Mouse (Mus musculus) heart, adult 2 months (tissue): ENCODE measurements around the gene Flywch2. TPM values are rescaled to one million over a fixed set of nuclear protein-coding genes. Genes with fewer than 3 reads are reported as not detected.

Source experiments
- DNase-seq, 2 experiments: peaks; one replicate each; pipeline ENCODE4 v3.0.0; 2021
- H3K27ac ChIP-seq: fragments of 200-600 bp; 2 replicates; pipeline ENCODE4 v1.8.1; 2022
- H3K27me3 ChIP-seq: fragments of 200-500 bp; 2 replicates; pipeline ENCODE4 v1.6.1; 2012; ENCODE audit warnings: mild to moderate bottlenecking, low read length, inconsistent platforms, mixed read lengths; ENCODE audit not compliant: control insufficient read depth, insufficient read depth
- H3K36me3 ChIP-seq: fragments of 200-500 bp; 2 replicates; pipeline ENCODE4 v1.6.1; 2012; ENCODE audit warnings: low read length, inconsistent platforms; ENCODE audit not compliant: control insufficient read depth, insufficient read depth
- H3K4me1 ChIP-seq: fragments of 200-500 bp; 2 replicates; pipeline ENCODE4 v1.6.1; 2011; ENCODE audit warnings: low read length; ENCODE audit not compliant: control insufficient read depth, insufficient read depth
- H3K4me3 ChIP-seq: fragments of 200-600 bp; 2 replicates; pipeline ENCODE4 v1.8.1; 2022
- H3K79me2 ChIP-seq: fragments of 200-500 bp; replicated peaks from 2 replicates; pipeline ENCODE4 v1.6.1; 2012; ENCODE audit warnings: mild to moderate bottlenecking, inconsistent platforms, low read length, moderate library complexity, mixed read lengths; ENCODE audit not compliant: control insufficient read depth, insufficient read depth
- H3K9ac ChIP-seq: fragments of 200-500 bp; 2 replicates; pipeline ENCODE4 v1.6.1; 2012; ENCODE audit warnings: low read depth, mild to moderate bottlenecking, control low read depth, inconsistent platforms, low read length, mixed read lengths
- CTCF ChIP-seq: fragments of 200-600 bp; IDR thresholded peaks from 2 replicates; pipeline ENCODE4 v1.8.1; 2022; ENCODE audit warnings: antibody characterized with exemption, mild to moderate bottlenecking, moderate library complexity
- EP300 ChIP-seq: fragments of 200-500 bp; IDR thresholded peaks from 2 replicates; pipeline ENCODE4 v1.6.1; 2011; ENCODE audit warnings: low read depth, low read length, control low read depth; ENCODE audit not compliant: insufficient read depth
- POLR2A ChIP-seq: fragments of 200-500 bp; IDR thresholded peaks from 2 replicates; pipeline ENCODE4 v1.6.1; 2011; ENCODE audit warnings: mild to moderate bottlenecking, low read depth, low read length, control low read depth; ENCODE audit not compliant: insufficient read depth
- WGBS: fragments of 180-500 bp; shearing (Covaris S2); methylation state at CpG from one replicate; pipeline ENCODE4 v1.1.7; 2018; 5-methylcytosine and 5-hydroxymethylcytosine counted together
- intact Hi-C: fragments of 180-260 bp; cut with DNase I; formaldehyde crosslinking; loops from one replicate; pipeline ENCODE4 v1.15.1; 2025
- polyA plus RNA-seq: library from polyadenylated mRNA; depleted of rRNA; stranded (reverse); fragments of >200 nt; gene quantifications from 2 replicates; pipeline ENCODE4 v1.2.3, GENCODE M21; 2012
- total RNA-seq, 2 experiments: library from RNA; stranded (reverse); gene quantifications; 2 replicates each; pipeline ENCODE4 v1.2.3; 2021

The Flywch2 gene
- total and polyA plus RNA-seq, 3 experiments: 0.27 to 1.5 (median 0.50) TPM

GRCm38 (mm10) chr17:23788973-23789372 is 3.1 kb upstream of the Flywch2 start:
- intact Hi-C loops: loop anchor here (5.0 kb wide), 1 partner anchor 42 kb away; the partner anchor contains the start of gene Kremen2
- Histone ChIP-seq H3K4me3 (no peak overlapping the region), H3K36me3 (no peaks in the 10 kb centered on the region), H3K9ac (no peak overlapping the region), H3K4me1 (peaks cover 6% of the 10 kb centered on the region), H3K79me2 (no peaks in the 10 kb centered on the region), H3K27ac (no peak overlapping the region), H3K27me3 (no peaks in the 10 kb centered on the region)
- WGBS: 94% methylated on average over 4 of the region's 4 CpGs
- no peak for DNase-seq
- TF ChIP-seq EP300 (no peak), POLR2A (no peak), CTCF (no peak)

- no peaks in the 10 kb centered on the region for H3K27me3 ChIP-seq
- DNase-seq: no peak
- 14% methylated on average over 13 of the region's 13 CpGs for WGBS
Measured at GRCm38 (mm10) chr17:23786510-23786931, 640 bp upstream of the Flywch2 start.

GRCm38 (mm10) chr17:23783352-23783751 is 2.5 kb downstream of the Flywch2 start:
- no peaks in the 10 kb centered on the region for H3K79me2 ChIP-seq
- no peaks in the 10 kb centered on the region; the same call in 1 of the 2 replicates for H3K4me1 ChIP-seq
- H3K9ac ChIP-seq: no peak overlapping the region
- H3K27me3 ChIP-seq: no peaks in the 10 kb centered on the region
- intact Hi-C loops: no loop called here
- no peak overlapping the region for H3K4me3 ChIP-seq
- DNase-seq: no peak
- H3K27ac ChIP-seq: no peak overlapping the region
- H3K36me3 ChIP-seq: no peaks in the 10 kb centered on the region
- no peak for TF ChIP-seq POLR2A
- TF ChIP-seq CTCF: no peak
- TF ChIP-seq EP300: no peak

More at GRCm38 (mm10) chr17:23786510-23786931, 640 bp upstream of the Flywch2 start:
- Histone ChIP-seq H3K9ac (no peak overlapping the region), H3K36me3 (no peaks in the 10 kb centered on the region), H3K27ac (no peak overlapping the region), H3K4me3 (peak overlapping the region; percentile 53), H3K79me2 (no peaks in the 10 kb centered on the region), H3K4me1 (peaks cover 6% of the 10 kb centered on the region)
- no peak; the same call in 1 of the 2 replicates for TF ChIP-seq CTCF
- TF ChIP-seq EP300: no peak
- TF ChIP-seq POLR2A: no peak
- intact Hi-C loops: loop anchor here (5.0 kb wide), 1 partner anchor 39 kb away; the partner anchor contains the start of gene Kremen2

GRCm38 (mm10) chr17:23778447-23778846 is 7.4 kb downstream of the Flywch2 start:
- Histone ChIP-seq H3K27me3 (no peaks in the 10 kb centered on the region), H3K27ac (no peak overlapping the region), H3K36me3 (no peaks in the 10 kb centered on the region), H3K79me2 (no peaks in the 10 kb centered on the region), H3K9ac (no peak overlapping the region), H3K4me1 (no peaks in the 10 kb centered on the region), H3K4me3 (no peak overlapping the region)
- intact Hi-C loops: no loop called here
- TF ChIP-seq POLR2A (no peak), CTCF (no peak), EP300 (no peak)
- WGBS: 49% methylated on average over 2 of the region's 2 CpGs
- DNase-seq: no peak

- H3K27ac ChIP-seq: no peak overlapping the region
- H3K4me3 ChIP-seq: no peak overlapping the region
- no peak for DNase-seq
- TF ChIP-seq POLR2A (no peak), CTCF (no peak), EP300 (no peak)
- 43% methylated on average over 2 of the region's 2 CpGs for WGBS
- no peaks in the 10 kb centered on the region for H3K27me3 ChIP-seq
- H3K36me3 ChIP-seq: no peaks in the 10 kb centered on the region
- H3K79me2 ChIP-seq: no peaks in the 10 kb centered on the region
- H3K9ac ChIP-seq: no peak overlapping the region
- H3K4me1 ChIP-seq: no peaks in the 10 kb centered on the region
- intact Hi-C loops: no loop called here
Measured at GRCm38 (mm10) chr17:23777141-23777540, 8.7 kb downstream of the Flywch2 start.

- Histone ChIP-seq H3K4me3 (no peak overlapping the region), H3K27me3 (no peaks in the 10 kb centered on the region), H3K4me1 (no peaks in the 10 kb centered on the region), H3K79me2 (no peaks in the 10 kb centered on the region), H3K9ac (no peak overlapping the region), H3K27ac (no peak overlapping the region), H3K36me3 (no peaks in the 10 kb centered on the region)
- intact Hi-C loops: no loop called here
- WGBS: 83% methylated on average over 10 of the region's 10 CpGs
- DNase-seq: no peak
- no peak for TF ChIP-seq POLR2A
- no peak for TF ChIP-seq CTCF
- no peak for TF ChIP-seq EP300
Measured at GRCm38 (mm10) chr17:23776216-23776615, 9.7 kb downstream of the Flywch2 start.
